Mouse (Mus musculus) lung, adult 2 months (tissue): ENCODE data around the gene Cog8. TPM values are rescaled to one million over a fixed set of nuclear protein-coding genes. Genes with fewer than 3 reads are reported as not detected.
A peak's percentile ranks its signal among the peaks of the same experiment; 100 is the strongest.

Experiments used
- DNase-seq: peaks from one replicate; pipeline ENCODE4 v3.0.0; 2022
- H3K4me1 ChIP-seq: fragments of 200-500 bp; 2 replicates; pipeline ENCODE4 v1.6.1; 2011; ENCODE audit warnings: low read length; ENCODE audit not compliant: control insufficient read depth, insufficient read depth
- H3K4me3 ChIP-seq: fragments of 200-500 bp; replicated peaks from 2 replicates; pipeline ENCODE3; 2011; ENCODE audit warnings: low read depth, mild to moderate bottlenecking, control low read depth, low read length; ENCODE audit errors: extremely low read depth
- CTCF ChIP-seq: fragments of 200-500 bp; IDR thresholded peaks from 2 replicates; pipeline ENCODE4 v1.5.1; 2011; ENCODE audit warnings: mild to moderate bottlenecking, low read length, control low read depth; ENCODE audit not compliant: insufficient read depth
- POLR2A ChIP-seq: fragments of 200-500 bp; IDR thresholded peaks from 2 replicates; pipeline ENCODE4 v1.6.1; 2011; ENCODE audit warnings: low read depth, mild to moderate bottlenecking, control low read depth, low read length, borderline replicate concordance; ENCODE audit errors: extremely low read depth
- WGBS: fragments of 180-500 bp; shearing (Covaris S2); methylation state at CpG from one replicate; pipeline ENCODE4 v1.1.7; 2018; 5-methylcytosine and 5-hydroxymethylcytosine counted together
- polyA plus RNA-seq: library from polyadenylated mRNA; depleted of rRNA; stranded (reverse); fragments of >200 nt; gene quantifications from 2 replicates; pipeline ENCODE4 v1.2.3, GENCODE M21; 2012; rRNA removed

Gene Cog8
- 24.7 and 31.6 TPM in 2 replicates for polyA plus RNA-seq

DNA sequence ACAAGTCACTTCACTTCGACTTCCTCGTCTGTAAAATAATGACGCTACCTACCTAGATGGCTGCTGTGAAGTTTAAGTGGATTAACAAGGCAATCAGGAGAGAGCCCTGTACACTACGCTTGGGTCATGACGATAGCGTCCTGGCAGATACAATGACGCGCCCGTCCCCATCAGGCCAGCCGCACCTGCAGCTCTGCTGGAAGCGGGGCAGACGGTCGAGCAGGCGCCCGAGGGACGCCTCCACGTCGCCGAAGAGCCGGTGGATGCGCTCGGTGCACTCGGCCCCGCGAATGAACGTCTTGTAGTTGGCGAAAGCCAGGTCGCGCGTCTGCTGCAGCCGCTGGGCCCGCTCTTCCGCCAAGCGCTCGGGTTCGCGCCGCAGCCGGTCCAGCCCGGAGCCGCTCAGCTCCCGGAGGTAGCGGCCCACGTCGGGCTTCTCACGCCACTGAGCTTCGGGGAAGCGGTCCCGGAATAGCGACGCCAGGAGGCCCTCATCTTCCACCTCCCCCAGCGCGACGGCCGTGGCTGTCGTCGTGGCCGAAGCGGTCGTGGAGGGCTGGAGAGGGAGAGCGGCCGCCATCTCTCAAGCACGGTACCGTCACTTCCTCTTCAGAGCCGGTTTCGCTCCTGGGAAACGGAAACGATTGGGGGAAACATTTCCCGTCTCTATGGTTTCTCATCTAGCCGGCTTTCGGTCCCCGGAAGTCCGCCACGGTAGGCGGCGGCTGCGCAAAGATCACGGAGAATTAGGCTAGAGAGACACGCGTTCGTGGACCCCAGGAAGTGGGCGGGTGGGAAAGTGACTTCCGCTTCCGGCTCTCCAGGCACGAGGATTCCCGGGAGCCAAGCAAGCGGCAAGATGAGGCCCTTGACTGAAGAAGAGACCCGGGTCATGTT, at the start of gene Cog8, which contains the start of gene Nip7:
TSS of gene Cog8 (minus strand) at position 614 of the 897 bp plus-strand sequence.
TSS of gene Nip7 (plus strand) at position 802 of the 897 bp plus-strand sequence.
- peak within 1 kb of the TSS; percentile 95 for H3K4me3 ChIP-seq
- TF ChIP-seq POLR2A (peak; percentile 79), CTCF (no peak)
- H3K4me1 ChIP-seq = peaks cover 7% of the 10 kb centered on the region
- WGBS = under 1% methylated on average over 88 of the region's 88 CpGs
- DNase-seq = peak; percentile 92

DNA sequence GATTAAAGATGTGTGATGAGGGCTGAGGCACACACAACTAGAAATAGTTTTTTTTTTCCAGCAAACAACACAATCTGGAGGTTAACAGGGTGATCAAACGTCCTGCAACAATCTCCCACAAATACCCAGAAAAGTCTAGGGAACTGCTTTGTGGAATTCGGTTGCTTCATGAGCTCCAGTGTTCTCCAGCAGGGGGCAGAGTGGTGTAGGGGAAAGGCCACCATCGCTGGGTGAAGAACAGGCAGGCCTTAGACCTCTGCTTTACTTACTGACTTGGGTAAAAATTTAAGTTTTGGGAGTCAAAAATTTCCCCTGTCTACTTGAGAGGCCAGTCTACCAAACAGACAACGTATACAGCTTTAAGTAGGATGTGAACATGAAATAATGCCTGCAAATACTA, 48.1 kb upstream of the Cog8 start:
- Histone ChIP-seq H3K4me1 (no peaks in the 10 kb centered on the region; the same call in 1 of the 2 replicates), H3K4me3 (no peak overlapping the region)
- peak; percentile 89 for TF ChIP-seq CTCF
- no peak for TF ChIP-seq POLR2A
- 12% methylated on average over 4 of the region's 4 CpGs for WGBS
- DNase-seq = peak; percentile 77

DNA sequence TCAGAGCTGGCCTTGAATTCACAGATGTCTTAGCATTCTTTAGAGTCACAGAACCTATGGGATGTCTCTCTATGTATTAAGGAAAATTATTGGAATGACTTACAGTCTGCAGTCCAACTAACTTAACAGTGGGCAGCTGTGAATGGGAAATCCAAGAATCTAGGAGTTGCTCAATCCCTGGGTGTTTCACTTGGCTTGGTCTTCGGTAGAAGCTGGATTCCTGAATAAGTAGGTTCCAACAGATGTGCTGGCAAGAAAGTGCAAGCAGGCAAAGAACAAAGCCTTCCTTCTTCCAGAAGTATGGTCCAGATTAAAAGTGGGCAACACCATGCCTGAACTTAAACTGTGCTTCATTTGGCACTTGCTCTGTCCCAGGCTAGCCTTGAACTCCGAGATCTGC, 44.1 kb upstream of the Cog8 start:
- no peak for DNase-seq
- 54% methylated on average over 2 of the region's 2 CpGs for WGBS

DNA sequence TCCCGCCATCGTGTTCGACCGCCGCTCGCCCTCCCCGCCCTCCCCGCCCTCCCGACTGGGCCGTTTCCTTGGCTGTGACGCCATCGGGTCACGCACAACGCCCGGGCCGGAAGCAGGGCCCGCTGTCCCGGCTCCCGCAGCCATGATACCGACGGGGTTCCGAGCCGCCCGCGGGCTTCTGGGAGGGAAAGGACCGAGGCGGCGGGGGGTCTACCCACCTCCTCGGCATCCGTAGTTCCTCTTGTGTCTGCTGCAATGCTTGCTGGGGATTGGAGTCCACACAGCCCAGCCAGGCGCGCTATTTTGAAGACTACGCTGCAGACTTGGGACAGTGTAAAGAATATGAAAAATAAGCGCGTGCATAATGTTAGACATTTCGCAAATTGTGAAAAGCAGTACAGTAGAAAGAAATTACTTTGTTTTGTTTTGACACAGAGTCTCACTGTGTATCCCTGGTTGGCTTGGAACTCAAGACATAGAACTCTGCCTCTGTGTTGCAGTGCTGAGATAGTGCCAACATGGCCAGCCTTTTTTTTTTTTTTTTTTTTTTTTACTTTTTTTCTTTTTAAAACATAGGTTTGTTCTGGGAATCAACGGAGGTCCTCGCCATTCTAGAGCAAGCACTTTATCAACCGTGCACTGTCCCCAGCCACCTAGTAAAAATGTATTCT, 40.0 kb upstream of the Cog8 start, which contains the start of gene Terf2:
TSS of gene Terf2 (minus strand) at position 182 of the 671 bp plus-strand sequence.
- peak within 1 kb of the TSS; percentile 72 for H3K4me3 ChIP-seq
- peaks cover 3% of the 10 kb centered on the region for H3K4me1 ChIP-seq
- TF ChIP-seq POLR2A (peak; percentile 43; the same call in 1 of the 2 replicates), CTCF (no peak)
- 5% methylated on average over 34 of the region's 39 CpGs for WGBS
- DNase-seq = peak; percentile 88

More for the DNA sequence above, 44.1 kb upstream of the Cog8 start:
- H3K4me1 ChIP-seq = peaks cover 3% of the 10 kb centered on the region
- no peak for TF ChIP-seq CTCF
- TF ChIP-seq POLR2A = no peak
- no peak overlapping the region for H3K4me3 ChIP-seq

DNA sequence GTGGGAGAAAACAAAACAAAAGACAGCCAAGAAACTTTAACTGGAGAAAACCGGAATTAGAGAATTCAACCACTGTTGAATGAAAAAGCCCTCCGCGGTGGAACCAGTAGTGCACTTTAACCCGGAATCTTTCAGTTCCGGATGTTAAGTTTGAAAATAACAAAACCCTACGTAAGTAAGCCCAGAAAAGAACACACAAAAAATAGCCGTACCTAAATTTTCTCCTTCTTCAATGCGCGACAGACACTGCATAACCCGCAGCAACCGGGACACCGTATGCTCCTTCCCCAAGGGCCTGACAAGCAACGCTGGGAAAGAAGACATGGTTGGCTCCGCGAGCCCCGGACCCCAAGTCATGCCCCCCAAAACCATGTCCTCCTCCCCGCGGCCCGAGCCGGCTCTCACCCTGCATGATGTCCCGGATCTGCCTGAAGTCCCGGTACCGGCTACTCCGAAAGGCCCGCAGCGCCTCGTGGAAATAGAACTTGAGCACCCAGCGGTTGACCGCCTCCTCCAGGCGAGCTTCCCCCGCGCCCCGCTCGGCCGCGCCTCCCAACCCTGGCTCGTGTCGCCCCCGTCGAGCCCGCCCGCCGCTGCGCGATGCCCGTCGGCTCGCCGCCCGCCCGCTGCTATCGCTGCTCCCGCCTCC, 39.4 kb upstream of the Cog8 start:
- DNase-seq = no peak
- WGBS = 1% methylated on average over 48 of the region's 53 CpGs

DNA sequence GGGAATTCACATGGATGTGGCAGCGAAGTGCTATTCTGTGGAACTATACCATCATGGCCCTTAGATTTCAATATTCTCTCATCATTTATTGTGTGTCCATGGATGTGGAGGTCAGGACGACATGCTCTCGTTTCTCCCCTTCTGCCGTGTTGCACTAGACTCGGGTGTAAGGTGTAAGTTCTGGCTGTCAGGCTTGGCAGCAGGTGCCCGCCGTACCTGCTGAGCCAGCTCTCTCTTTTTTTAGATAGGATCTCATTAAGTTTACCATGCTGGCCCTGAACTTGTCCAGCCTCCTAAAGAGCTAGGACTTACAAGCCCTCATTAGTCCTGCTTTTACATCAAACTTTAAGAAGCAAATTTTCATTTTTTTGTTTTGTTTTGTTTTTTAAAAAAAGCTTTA, 34.0 kb upstream of the Cog8 start:
- 93% methylated on average over 7 of the region's 7 CpGs for WGBS
- DNase-seq = no peak
- Histone ChIP-seq H3K4me3 (no peak overlapping the region), H3K4me1 (no peaks in the 10 kb centered on the region)
- no peak for TF ChIP-seq CTCF
- no peak for TF ChIP-seq POLR2A

More for the DNA sequence above, 39.4 kb upstream of the Cog8 start:
- peak overlapping the region; percentile 72 for H3K4me3 ChIP-seq
- no peak for TF ChIP-seq POLR2A
- no peak for TF ChIP-seq CTCF
- peaks cover 3% of the 10 kb centered on the region for H3K4me1 ChIP-seq

DNA sequence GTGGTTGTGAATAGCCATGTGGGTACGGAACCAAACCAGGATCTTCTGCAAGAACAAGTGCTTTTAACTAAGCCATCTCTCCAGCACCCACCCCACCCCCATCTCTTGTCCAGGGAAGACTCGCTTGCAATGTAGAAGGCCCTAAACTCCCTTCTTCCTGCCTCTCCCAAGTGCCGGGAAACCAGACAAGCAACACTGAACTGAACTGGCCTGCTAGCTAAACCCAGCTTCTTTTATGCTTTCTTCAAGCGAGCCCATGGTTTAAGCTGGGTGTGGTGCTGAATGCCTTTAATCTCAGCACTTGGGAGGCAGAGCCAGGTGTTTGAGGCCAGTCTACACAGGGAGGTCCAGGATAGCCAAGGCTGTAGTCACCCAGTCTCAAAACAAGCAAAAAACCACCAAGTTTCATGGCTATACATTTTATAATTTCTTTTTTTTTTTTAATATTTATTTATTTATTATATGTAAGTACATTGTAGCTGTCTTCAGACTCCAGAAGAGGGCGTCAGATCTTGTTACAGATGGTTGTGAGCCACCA, 32.1 kb upstream of the Cog8 start:
- H3K4me1 ChIP-seq = no peaks in the 10 kb centered on the region
- TF ChIP-seq POLR2A (no peak), CTCF (no peak)
- DNase-seq = no peak
- WGBS = 94% methylated on average over 5 of the region's 5 CpGs
- no peak overlapping the region for H3K4me3 ChIP-seq

DNA sequence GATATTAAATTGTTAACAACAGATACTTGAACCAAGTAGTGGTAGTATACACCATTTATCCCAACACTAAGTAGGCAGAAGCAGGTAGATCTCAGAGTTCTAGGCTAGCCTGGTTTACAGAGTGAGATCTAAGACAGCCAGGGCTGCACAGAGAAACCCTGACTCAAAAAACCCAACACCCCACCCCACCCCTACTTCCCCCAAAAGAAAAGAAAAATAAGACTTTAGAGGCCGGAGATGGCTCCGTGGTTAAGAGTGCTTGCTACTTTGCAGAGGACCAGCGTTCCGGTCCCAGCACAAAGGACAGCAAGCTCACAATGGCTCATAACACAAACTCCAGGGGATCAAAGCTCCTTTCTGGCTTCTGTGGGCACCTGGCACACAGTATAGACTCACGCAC, 29.5 kb upstream of the Cog8 start:
- 96% methylated on average over 5 of the region's 5 CpGs for WGBS
- DNase-seq = no peak
- Histone ChIP-seq H3K4me1 (no peaks in the 10 kb centered on the region), H3K4me3 (no peak overlapping the region)
- TF ChIP-seq CTCF = no peak
- TF ChIP-seq POLR2A = no peak

DNA sequence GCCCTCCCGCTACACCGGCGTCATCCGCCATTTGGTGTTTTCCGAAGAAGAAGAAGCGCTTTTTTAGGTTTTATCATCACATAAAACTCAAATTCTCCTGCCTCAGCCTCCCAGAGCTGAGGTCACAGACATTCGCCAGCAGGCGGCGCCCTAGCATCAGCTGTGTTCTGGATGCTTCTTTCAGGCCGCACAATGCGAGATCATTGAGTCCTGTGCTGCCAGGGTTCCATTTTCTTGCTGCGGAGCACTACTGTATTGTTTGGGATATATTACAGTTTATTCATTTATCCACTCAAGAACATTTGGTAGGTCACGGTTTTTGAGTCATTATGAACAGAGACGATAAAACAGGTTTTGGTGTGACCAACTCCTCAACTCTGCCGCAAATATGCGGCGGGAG, 28.9 kb upstream of the Cog8 start:
- 97% methylated on average over 17 of the region's 17 CpGs for WGBS
- Histone ChIP-seq H3K4me3 (no peak overlapping the region), H3K4me1 (no peaks in the 10 kb centered on the region)
- DNase-seq = no peak
- TF ChIP-seq CTCF (peak; percentile 44), POLR2A (no peak)
